Comparison of ENCODE assay signal across 8 mouse cellular contexts in genomic region chr17:46162551-46162950, GRCm38 (mm10). TPM values are rescaled to one million over a fixed set of nuclear protein-coding genes. Genes with fewer than 3 reads are reported as not detected.
A peak's percentile ranks its signal among the peaks of the same experiment; 100 is the strongest.
DNase-seq lines count a peak whose midpoint lies in the region; ATAC-seq and TF ChIP-seq lines count a peak whose summit lies in the region.
"Had no signal": no experiment of that assay in that cellular context is flagged by ENCODE, and none has a peak within 500 bp of the region (broad histone marks: within the 10 kb centered on the region; RNA-seq: fewer than 3 reads in every experiment).

No protein-coding gene starts in this region.

- no peaks in the 10 kb centered on the region for H3K27me3 ChIP-seq in heart, postnatal 0 days (ENCODE audit: control insufficient read depth, insufficient read depth, low read length)
- no peaks in the 10 kb centered on the region for H3K27me3 ChIP-seq in neural tube, embryonic 12.5 days (replicated peaks)
- H3K27me3 ChIP-seq in limb, embryonic 15.5 days: no peaks in the 10 kb centered on the region
- H3K27me3 ChIP-seq in stomach, embryonic 16.5 days (ENCODE audit: control insufficient read depth, insufficient read depth, low read length): no peaks in the 10 kb centered on the region

- TF ChIP-seq CTCF in heart, postnatal 0 days (IDR thresholded peaks at IDR 0.05; ENCODE audit: low read depth): no peak

- no peak for DNase-seq in heart, postnatal 0 days (ENCODE audit: low spot score)
- DNase-seq in heart, postnatal 14 days: no peak
- no peak for DNase-seq in neural tube, embryonic 10.5 days (ENCODE audit: extremely low spot score, low spot score)
- DNase-seq in layer of hippocampus, postnatal 25 days (ENCODE audit: extremely low spot score in 1 of 2, low spot score in 1 of 2): no peak
- DNase-seq: right cerebral cortex, postnatal 4 days had no signal

- peaks cover 39% of the 10 kb centered on the region for H3K36me3 ChIP-seq in heart, postnatal 0 days (replicated peaks; ENCODE audit: control insufficient read depth, insufficient read depth, low read length)
- H3K36me3 ChIP-seq in neural tube, embryonic 12.5 days: peaks cover 39% of the 10 kb centered on the region
- peaks cover 38% of the 10 kb centered on the region for H3K36me3 ChIP-seq in limb, embryonic 15.5 days
- H3K36me3 ChIP-seq in stomach, embryonic 16.5 days (ENCODE audit: control insufficient read depth, insufficient read depth, low read length): peaks cover 23% of the 10 kb centered on the region

- peaks cover 28% of the 10 kb centered on the region for H3K4me1 ChIP-seq in heart, postnatal 0 days (ENCODE audit: control insufficient read depth, insufficient read depth)
- H3K4me1 ChIP-seq in neural tube, embryonic 12.5 days: peaks cover 26% of the 10 kb centered on the region
- peaks cover 17% of the 10 kb centered on the region for H3K4me1 ChIP-seq in limb, embryonic 15.5 days
- peaks cover 12% of the 10 kb centered on the region for H3K4me1 ChIP-seq in stomach, embryonic 16.5 days (ENCODE audit: control insufficient read depth, insufficient read depth, low read length)

- no peaks in the 10 kb centered on the region for H3K9me3 ChIP-seq in heart, postnatal 0 days (replicated peaks; ENCODE audit: control insufficient read depth, low read length)
- H3K9me3 ChIP-seq in neural tube, embryonic 12.5 days: no peaks in the 10 kb centered on the region
- no peaks in the 10 kb centered on the region for H3K9me3 ChIP-seq in limb, embryonic 15.5 days
- no peaks in the 10 kb centered on the region for H3K9me3 ChIP-seq in stomach, embryonic 16.5 days (replicated peaks; ENCODE audit: control insufficient read depth, low read length)

- H3K9ac ChIP-seq in heart, postnatal 0 days (replicated peaks; ENCODE audit: low read depth, low read length): no peak overlapping the region
- no peak overlapping the region for H3K9ac ChIP-seq in neural tube, embryonic 12.5 days
- no peak overlapping the region for H3K9ac ChIP-seq in limb, embryonic 15.5 days
- no peak overlapping the region for H3K9ac ChIP-seq in stomach, embryonic 16.5 days (ENCODE audit: low read length)

- intact Hi-C loops in heart, postnatal 14 days (cut with DNase I): loop anchor here (5.0 kb wide), 1 partner anchor 590 kb away; the partner anchor contains the start of gene Hsp90ab1

- H3K4me2 ChIP-seq in heart, postnatal 0 days (ENCODE audit: low read depth, low read length): peak overlapping the region; percentile 41
- peak overlapping the region; percentile 74; the same call in 1 of the 2 replicates for H3K4me2 ChIP-seq in neural tube, embryonic 12.5 days (replicated peaks)
- H3K4me2 ChIP-seq in limb, embryonic 15.5 days: peak overlapping the region; percentile 61; the same call in 1 of the 2 replicates
- peak overlapping the region; percentile 25 for H3K4me2 ChIP-seq in stomach, embryonic 16.5 days (ENCODE audit: low read depth, low read length)

- ATAC-seq in heart, postnatal 0 days (ENCODE audit: insufficient read depth, low read depth): no peak
- ATAC-seq in neural tube, embryonic 12.5 days (ENCODE audit: low FRiP score, low read depth): no peak
- ATAC-seq in limb, embryonic 15.5 days (ENCODE audit: insufficient number of reproducible peaks, low FRiP score, low TSS enrichment, low read depth): no peak
- ATAC-seq in stomach, embryonic 16.5 days (ENCODE audit: insufficient read depth, low FRiP score): no peak

- H3K27ac ChIP-seq in heart, postnatal 0 days (ENCODE audit: low read depth): peak overlapping the region; percentile 76
- no peak overlapping the region for H3K27ac ChIP-seq in neural tube, embryonic 12.5 days
- H3K27ac ChIP-seq in limb, embryonic 15.5 days: no peak overlapping the region
- H3K27ac ChIP-seq in stomach, embryonic 16.5 days (ENCODE audit: low read length): peak overlapping the region; percentile 46; the same call in 1 of the 2 replicates

- no peak for TF ChIP-seq EP300 in heart, postnatal 0 days (IDR thresholded peaks at IDR 0.05; ENCODE audit: low read depth)

- peak overlapping the region; percentile 23; the same call in 1 of the 2 replicates for H3K4me3 ChIP-seq in heart, postnatal 0 days (ENCODE audit: low read depth, low read length)
- H3K4me3 ChIP-seq in neural tube, embryonic 12.5 days: no peak overlapping the region
- H3K4me3 ChIP-seq in limb, embryonic 15.5 days: 0 out of 2 replicates have a peak overlapping the region, but pooled peaks have one; percentile 4
- H3K4me3 ChIP-seq in stomach, embryonic 16.5 days (replicated peaks; ENCODE audit: low read length): peak overlapping the region; percentile 2; the same call in 1 of the 2 replicates

- 75% methylated on average over 7 of the region's 7 CpGs for WGBS in heart, postnatal 0 days
- 92% methylated on average over 7 of the region's 7 CpGs for WGBS in neural tube, embryonic 12.5 days
- WGBS in limb, embryonic 15.5 days: 86% methylated on average over 7 of the region's 7 CpGs
- 82% methylated on average over 7 of the region's 7 CpGs for WGBS in stomach, embryonic 16.5 days

RNA-seq across cellular contexts. Expression of gene Gtpbp2, which starts 1.7 kb away (rescaled TPM):
- 66.4 and 99.0 TPM in 2 replicates for total RNA-seq in heart, postnatal 0 days (2014; rRNA removed; ENCODE audit: low replicate concordance)
- polyA plus RNA-seq in heart, postnatal 0 days (2015; fragmentation: Nextera tagmentation; extraction: Ambion mirVana): 24.5 and 25.8 TPM in 2 replicates
- 10 to 100 TPM; 85.3 TPM for total RNA-seq in heart, postnatal 14 days (2021)
- polyA plus RNA-seq in neural tube, embryonic 12.5 days (2016; fragmentation: Nextera tagmentation; extraction: Ambion mirVana): 46.9 and 47.6 TPM in 2 replicates
- polyA plus RNA-seq in limb, embryonic 15.5 days (2015; fragmentation: Nextera tagmentation; extraction: Ambion mirVana): 35.6 and 39.6 TPM in 2 replicates
- polyA plus RNA-seq in stomach, embryonic 16.5 days (2015; fragmentation: Nextera tagmentation; extraction: Ambion mirVana): 37.9 and 39.2 TPM in 2 replicates
- total RNA-seq in layer of hippocampus, postnatal 25 days (2021): 100 to 1,000 TPM in 1 of 2 experiments, 10 to 100 TPM in 1; 91.4 to 124 TPM

RNA-seq across cellular contexts. Expression of gene Mad2l1bp, which starts 9.2 kb away (rescaled TPM):
- 19.1 and 26.9 TPM in 2 replicates for total RNA-seq in heart, postnatal 0 days (2014; rRNA removed; ENCODE audit: low replicate concordance)
- polyA plus RNA-seq in heart, postnatal 0 days (2015; fragmentation: Nextera tagmentation; extraction: Ambion mirVana): 32.5 and 32.6 TPM in 2 replicates
- 10 to 100 TPM; 22.2 to 27.6 TPM for total RNA-seq in heart, postnatal 14 days (2021)
- polyA plus RNA-seq in neural tube, embryonic 12.5 days (2016; fragmentation: Nextera tagmentation; extraction: Ambion mirVana): 31.5 and 33.6 TPM in 2 replicates
- polyA plus RNA-seq in limb, embryonic 15.5 days (2015; fragmentation: Nextera tagmentation; extraction: Ambion mirVana): 35.1 and 36.4 TPM in 2 replicates
- 33.9 and 36.6 TPM in 2 replicates for polyA plus RNA-seq in stomach, embryonic 16.5 days (2015; fragmentation: Nextera tagmentation; extraction: Ambion mirVana)
- total RNA-seq in layer of hippocampus, postnatal 25 days (2021): 10 to 100 TPM; 10.7 to 11.0 TPM

RNA-seq across cellular contexts. Expression of gene Rsph9, which starts 18.5 kb away (rescaled TPM):
- total RNA-seq in heart, postnatal 0 days (2014; rRNA removed; ENCODE audit: low replicate concordance): 0.27 and 4.5 TPM in 2 replicates
- 4.2 and 4.7 TPM in 2 replicates for polyA plus RNA-seq in heart, postnatal 0 days (2015; fragmentation: Nextera tagmentation; extraction: Ambion mirVana)
- total RNA-seq in heart, postnatal 14 days (2021): 1 to 10 TPM; 1.1 to 1.4 TPM
- polyA plus RNA-seq in neural tube, embryonic 12.5 days (2016; fragmentation: Nextera tagmentation; extraction: Ambion mirVana): 12.4 and 12.6 TPM in 2 replicates
- polyA plus RNA-seq in limb, embryonic 15.5 days (2015; fragmentation: Nextera tagmentation; extraction: Ambion mirVana): 9.6 and 10.1 TPM in 2 replicates
- polyA plus RNA-seq in stomach, embryonic 16.5 days (2015; fragmentation: Nextera tagmentation; extraction: Ambion mirVana): 10.0 and 10.1 TPM in 2 replicates
- 10 to 100 TPM; 24.6 to 28.4 TPM for total RNA-seq in layer of hippocampus, postnatal 25 days (2021)

RNA-seq across cellular contexts. Expression of gene Polh, which starts 39.9 kb away (rescaled TPM):
- total RNA-seq in heart, postnatal 0 days (2014; rRNA removed; ENCODE audit: low replicate concordance): 11.0 and 13.0 TPM in 2 replicates
- 7.8 and 7.9 TPM in 2 replicates for polyA plus RNA-seq in heart, postnatal 0 days (2015; fragmentation: Nextera tagmentation; extraction: Ambion mirVana)
- total RNA-seq in heart, postnatal 14 days (2021): 10 to 100 TPM in 1 of 2 experiments, 1 to 10 TPM in 1; 9.7 to 10.6 TPM
- polyA plus RNA-seq in neural tube, embryonic 12.5 days (2016; fragmentation: Nextera tagmentation; extraction: Ambion mirVana): 8.7 and 9.7 TPM in 2 replicates
- 18.5 and 20.1 TPM in 2 replicates for polyA plus RNA-seq in limb, embryonic 15.5 days (2015; fragmentation: Nextera tagmentation; extraction: Ambion mirVana)
- polyA plus RNA-seq in stomach, embryonic 16.5 days (2015; fragmentation: Nextera tagmentation; extraction: Ambion mirVana): 14.9 and 15.1 TPM in 2 replicates
- total RNA-seq in layer of hippocampus, postnatal 25 days (2021): 1 to 10 TPM; 5.9 to 6.0 TPM

RNA-seq across cellular contexts. Expression of gene Xpo5, which starts 40.0 kb away (rescaled TPM):
- 22.6 and 28.9 TPM in 2 replicates for total RNA-seq in heart, postnatal 0 days (2014; rRNA removed; ENCODE audit: low replicate concordance)
- 9.9 and 11.7 TPM in 2 replicates for polyA plus RNA-seq in heart, postnatal 0 days (2015; fragmentation: Nextera tagmentation; extraction: Ambion mirVana)
- 10 to 100 TPM; 18.7 to 20.6 TPM for total RNA-seq in heart, postnatal 14 days (2021)
- 51.6 and 52.8 TPM in 2 replicates for polyA plus RNA-seq in neural tube, embryonic 12.5 days (2016; fragmentation: Nextera tagmentation; extraction: Ambion mirVana)
- 30.3 and 32.0 TPM in 2 replicates for polyA plus RNA-seq in limb, embryonic 15.5 days (2015; fragmentation: Nextera tagmentation; extraction: Ambion mirVana)
- 32.7 and 32.9 TPM in 2 replicates for polyA plus RNA-seq in stomach, embryonic 16.5 days (2015; fragmentation: Nextera tagmentation; extraction: Ambion mirVana)
- total RNA-seq in layer of hippocampus, postnatal 25 days (2021): 10 to 100 TPM; 44.9 to 45.7 TPM

Comparison
In these comparisons a context has a peak if more than half of its experiments do, and no peak if none do; other contexts are left out.
1. H3K27ac ChIP-seq: peak in heart, postnatal 0 days (single experiment) and stomach, embryonic 16.5 days (single experiment); none in neural tube, embryonic 12.5 days (single experiment) and limb, embryonic 15.5 days (single experiment).
2. Peak in every context shown above with its lines, with median percentiles within 50 percentile points of each other: H3K4me2 ChIP-seq.